Mouse (Mus musculus) testis, postnatal 10 days (tissue): Measurements from ENCODE around the gene Nptxr.

Experiments
- DNase-seq: peaks from one replicate; pipeline ENCODE4 v3.0.0; 2021; ENCODE audit warnings: low spot score

Gene Nptxr

DNA sequence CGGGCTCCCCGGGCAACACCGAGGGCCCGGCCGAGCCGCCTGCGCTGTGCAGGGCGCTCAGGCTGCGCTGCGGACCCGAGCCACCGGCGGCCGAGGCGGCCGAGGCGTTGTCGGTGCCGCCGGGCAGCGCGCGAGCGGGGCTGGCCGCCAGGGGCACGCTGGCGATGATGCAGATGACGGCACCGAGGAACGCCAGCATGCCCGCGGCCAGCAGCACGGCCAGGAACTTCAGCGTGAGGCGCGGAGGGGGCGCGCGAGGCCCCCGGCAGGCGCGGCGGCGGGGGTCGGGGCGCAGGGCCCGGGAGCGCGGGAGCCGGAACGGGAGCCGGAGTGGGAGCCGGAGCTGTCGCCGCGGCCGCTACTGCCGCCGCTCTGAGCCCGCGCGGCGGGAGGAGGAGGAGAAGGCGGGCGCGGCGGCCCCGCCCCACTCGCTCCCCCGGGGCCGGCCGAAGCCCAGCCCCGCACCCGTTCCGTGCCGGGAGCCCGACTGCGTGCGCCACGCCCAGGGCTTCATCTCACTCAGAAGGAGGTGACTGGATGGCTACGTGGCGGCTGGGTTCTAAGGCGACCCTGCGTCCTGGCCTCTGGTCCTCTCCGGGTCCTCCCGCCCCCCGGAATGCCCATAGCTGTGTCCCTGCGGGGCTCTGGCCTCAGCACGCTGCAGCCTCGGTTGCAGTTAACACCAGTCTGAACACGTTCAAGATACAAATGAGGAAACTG, at the start of gene Nptxr:
Gene Nptxr (minus strand): TSS at position 415 of the 720 bp plus-strand sequence.
- peak; percentile 73 for DNase-seq

DNA sequence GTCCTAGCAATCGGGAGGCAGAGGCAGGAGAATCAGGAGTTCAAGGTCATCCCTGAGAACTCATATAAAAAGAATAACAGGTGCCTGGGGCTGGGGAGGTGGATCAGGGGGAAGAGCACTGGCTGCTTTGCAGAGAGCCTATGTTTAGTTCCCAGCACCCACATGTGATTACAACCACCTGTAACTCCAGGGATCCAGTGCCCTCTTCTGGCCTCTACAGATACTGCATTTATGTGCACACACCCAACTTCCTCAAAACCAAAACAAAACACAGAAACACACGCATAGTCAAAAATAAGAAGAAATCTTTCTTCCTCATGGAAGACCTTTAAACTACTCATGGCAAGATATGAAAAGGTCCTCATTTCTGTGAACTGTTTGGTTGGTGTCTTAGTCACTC, 45.6 kb upstream of the Nptxr start:
- no peak for DNase-seq

DNA sequence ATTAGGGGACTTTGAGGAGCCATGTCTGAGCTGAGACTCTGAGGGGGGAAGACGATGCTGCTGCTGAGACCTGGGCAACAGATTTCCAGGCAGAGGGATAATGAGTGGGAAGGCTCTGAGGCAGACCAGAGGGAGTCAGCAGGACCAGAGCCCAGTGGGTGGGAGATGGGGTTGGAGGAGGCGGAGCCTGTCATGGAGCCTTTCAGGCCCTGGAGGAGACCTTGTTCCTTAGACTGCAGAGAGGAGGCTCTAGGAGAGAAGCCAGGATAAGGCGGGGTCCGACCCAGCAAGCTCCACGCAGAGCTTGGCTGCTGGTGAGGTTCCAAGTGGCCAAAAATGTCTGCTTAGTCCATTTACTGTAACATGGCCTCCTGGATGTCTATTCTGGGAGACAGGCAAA, 42.5 kb upstream of the Nptxr start:
- DNase-seq: peak; percentile 78

DNA sequence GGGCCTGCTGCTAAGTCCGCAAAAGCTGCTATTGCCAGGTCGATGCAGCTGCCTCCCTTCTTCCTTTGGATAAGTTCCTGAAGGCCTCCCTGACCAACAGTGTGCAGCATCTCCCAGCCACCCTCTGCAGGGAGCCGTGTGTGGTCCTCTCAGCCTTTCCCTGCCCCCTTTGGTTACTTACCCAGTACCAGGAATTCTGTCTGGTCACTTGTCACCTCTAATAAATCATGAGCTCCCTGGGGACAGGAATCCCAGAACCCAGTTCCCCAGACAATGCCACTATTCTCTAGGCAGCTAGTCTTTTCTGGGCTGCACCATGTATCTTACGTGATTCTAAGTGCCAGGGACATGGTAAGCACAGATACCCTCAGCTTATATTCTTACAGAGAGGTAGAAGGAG, 41.4 kb upstream of the Nptxr start:
- no peak for DNase-seq

DNA sequence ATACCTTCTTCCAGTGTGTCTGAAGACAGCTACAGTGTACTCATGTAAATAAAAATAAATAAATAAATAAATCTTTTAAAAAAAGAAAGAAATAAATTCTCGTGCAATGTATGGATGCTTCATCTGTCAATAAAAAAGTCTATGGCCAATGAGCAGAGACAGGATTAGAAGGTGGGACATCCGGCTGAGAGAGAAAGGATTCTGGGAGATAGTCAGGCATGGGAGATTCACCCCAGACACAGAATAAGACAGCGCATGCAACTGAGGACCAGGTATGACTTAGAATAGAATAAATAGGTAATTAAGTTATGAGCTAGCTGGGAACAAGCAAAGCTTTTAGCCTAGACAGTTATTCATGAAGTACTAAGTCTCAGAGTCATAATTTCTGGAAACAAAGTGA, 38.4 kb upstream of the Nptxr start:
- no peak for DNase-seq

DNA sequence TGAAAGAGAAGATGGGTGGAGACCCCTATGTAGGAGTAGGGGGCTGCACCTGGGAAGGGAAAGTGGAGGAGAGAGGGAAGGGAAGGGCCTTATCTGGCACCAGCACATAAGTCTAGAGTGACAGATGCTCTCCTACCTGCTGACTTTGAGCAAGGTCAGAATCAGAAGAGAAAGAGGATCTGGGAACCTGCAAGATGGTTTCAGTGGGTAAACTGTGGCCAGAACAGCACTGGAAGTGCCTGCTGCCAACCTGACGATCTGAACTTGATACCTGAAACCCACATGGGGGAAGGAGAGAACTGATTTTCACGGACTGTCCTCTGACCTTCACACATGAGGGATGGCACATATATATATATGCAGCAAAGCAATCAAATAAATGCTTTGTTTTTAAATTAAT, 35.7 kb upstream of the Nptxr start:
- DNase-seq: no peak

DNA sequence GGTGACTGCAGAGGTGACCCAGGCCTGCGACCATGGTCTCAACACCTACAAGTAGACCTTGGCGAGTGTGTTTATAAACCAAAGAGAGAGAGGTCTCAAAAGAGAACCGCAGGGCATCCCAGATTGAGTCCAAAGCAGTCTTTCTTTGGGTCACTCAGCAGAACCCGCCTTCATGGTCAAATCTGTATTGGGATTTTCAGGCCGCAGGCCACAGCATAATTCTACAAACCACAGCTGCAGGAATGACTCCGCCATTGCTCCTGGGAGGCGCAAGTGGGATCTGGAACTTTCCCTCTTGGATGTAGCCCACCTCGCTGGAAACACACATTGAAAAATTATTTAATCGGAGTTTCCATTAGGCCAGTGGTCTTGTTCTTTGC, 30.3 kb upstream of the Nptxr start:
- peak; percentile 43 for DNase-seq

DNA sequence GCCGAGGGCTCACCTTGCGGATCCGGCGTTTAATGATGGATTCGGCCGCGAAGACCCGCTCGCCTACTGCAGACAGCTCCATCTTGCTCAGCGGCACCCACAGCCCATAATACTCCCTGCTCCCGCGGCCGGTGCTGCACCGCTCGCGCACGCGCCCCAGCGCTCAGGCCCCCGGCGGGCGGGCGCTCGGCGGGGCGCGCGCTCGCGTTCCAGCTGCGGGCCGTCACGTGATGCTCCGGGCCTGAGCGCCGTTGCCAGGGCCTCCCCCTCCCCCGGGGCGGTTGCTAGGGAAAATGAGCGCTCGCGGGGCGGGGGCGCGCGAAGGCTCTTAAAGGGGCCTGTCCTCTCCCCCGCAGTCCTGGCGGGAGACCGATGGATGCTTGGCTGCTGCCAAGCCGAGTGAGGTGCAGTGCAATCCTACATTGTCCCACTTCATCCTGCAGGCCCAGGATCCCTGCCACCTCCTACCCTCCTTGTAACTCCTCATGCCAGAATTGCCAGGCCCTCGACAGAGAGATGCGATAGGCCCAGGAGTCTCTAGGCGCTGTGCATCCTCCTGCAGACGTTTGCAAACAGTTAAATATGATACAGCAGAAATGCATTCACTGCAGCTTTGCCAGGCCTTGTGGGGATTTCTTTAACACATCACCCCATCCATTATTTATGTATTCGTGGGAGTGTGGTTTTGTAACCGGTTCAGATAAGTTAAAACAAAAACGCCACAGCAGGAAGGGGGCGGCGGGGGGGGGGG, 29.7 kb upstream of the Nptxr start, which contains the start of the genes Npcd and Cbx6:
Gene Npcd (minus strand): TSS at position 108 of the 751 bp plus-strand sequence.
Gene Cbx6 (minus strand): TSS at position 559 of the 751 bp plus-strand sequence.
- DNase-seq: peak; percentile 99

DNA sequence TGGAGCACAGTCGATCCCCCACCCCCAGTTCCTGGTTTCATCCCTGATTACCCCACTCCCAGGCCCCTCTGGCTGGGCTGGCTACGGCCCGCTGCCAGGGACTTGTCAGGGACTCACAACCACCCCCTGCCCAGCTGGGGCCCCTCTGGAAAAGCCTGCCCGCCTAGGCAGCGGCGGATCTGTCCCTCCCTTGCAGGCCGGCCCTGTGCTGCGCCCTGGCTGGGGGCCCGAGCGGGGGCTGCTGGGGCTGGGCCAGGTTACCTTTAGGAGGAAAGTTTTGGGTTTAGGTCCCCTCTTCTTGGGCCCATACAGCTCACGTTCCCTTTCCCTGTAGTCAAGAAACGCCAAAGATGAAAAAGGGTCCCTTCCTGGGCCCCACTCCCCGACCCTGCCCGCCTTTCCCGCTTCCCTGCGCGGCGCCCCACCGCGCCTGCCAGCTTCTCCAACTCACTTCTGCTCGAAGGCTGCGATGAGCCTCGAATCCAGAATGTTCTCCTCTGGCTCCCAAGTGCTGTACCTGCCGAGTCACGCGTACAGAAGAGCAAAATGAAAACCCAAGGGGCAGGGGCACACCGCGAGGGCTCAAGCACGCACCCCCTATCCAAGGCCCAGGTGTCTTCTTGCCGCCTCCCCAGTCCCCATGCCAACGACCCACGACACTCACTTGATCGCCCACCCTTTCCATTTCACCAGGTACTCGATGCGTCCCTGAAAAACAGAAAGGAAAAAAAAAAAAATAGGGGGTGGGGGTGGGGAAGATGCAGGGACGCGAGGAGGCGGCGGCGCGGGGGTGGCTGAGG, 28.9 kb upstream of the Nptxr start:
- DNase-seq: peak; percentile 69

DNA sequence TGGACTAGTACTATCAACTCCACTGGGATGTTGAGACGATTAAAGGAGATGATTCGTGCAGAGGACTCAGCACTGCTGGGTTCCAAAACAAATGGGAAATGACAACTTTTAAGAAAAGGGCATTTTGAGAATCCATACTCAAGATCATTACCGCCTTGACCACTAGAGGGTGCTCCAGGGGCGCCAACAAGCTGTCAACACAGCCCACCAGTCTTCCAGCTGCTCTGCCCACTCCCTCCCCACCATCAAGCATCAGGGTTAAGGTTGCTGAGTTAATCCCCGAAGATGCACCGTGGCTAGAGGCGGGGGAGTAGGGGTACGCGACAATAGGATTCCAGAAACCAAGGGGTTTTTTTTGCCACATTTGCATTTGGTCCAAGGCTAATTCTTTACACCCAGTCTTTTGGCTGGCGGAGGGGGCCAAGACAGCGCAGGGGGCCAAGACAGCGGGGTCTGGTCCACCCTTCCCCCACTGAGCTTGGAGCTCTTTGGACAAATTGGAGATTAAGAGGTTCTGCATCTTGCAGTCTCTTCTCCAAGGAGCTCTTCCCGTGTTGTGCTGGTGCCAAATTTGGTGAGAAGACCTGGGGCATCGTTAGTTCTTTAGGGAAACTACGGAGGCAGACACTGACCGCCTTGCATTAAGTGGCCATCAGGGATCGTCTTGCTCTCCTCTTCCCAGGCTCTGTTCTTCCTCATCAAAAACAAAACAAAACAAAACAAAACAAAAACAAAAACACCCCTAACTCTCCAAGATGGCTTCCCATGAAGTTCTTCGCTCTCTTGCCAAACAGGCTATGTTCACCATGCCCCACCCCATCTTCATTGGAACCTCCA, 27.7 kb upstream of the Nptxr start:
- peak; percentile 92 for DNase-seq

DNA sequence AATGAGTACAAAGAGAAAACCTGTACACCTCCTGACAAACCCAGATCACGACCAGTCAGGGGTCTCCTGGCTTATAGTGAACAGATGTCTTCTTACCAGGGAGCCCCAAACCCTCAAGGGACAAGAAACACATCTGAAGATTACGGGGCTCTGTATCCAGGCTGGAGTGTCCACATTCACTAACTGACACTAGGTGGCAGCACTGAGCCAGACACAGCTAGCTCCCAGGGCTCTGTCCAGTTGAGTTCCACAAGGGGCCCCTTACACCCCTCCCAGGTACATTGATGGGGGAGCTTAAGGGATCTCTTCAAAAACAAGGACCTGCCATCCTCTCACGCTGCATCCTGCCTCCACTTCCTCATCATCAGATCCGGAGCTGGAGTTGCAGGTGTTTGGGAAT, 25.8 kb upstream of the Nptxr start:
- peak; percentile 84 for DNase-seq

DNA sequence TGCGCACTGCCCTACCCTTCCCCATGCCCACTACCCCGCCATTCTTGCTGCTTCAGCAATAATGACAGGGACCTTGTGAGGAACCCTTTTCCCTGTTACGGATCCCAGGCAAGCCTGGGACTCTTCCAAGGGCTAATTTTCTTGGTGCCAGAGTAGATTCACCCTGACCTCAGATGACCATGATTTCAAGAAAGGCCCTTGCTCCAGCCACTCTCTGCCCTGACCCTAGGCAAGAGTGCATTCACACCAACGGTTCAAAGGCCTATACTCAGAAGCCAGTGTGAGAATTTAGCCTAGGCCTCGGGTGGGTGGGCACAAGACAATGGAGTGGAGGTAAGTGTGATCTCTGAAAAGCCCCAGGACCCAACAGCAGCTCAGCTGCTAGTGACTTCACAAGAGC, 24.9 kb upstream of the Nptxr start:
- DNase-seq: no peak

DNA sequence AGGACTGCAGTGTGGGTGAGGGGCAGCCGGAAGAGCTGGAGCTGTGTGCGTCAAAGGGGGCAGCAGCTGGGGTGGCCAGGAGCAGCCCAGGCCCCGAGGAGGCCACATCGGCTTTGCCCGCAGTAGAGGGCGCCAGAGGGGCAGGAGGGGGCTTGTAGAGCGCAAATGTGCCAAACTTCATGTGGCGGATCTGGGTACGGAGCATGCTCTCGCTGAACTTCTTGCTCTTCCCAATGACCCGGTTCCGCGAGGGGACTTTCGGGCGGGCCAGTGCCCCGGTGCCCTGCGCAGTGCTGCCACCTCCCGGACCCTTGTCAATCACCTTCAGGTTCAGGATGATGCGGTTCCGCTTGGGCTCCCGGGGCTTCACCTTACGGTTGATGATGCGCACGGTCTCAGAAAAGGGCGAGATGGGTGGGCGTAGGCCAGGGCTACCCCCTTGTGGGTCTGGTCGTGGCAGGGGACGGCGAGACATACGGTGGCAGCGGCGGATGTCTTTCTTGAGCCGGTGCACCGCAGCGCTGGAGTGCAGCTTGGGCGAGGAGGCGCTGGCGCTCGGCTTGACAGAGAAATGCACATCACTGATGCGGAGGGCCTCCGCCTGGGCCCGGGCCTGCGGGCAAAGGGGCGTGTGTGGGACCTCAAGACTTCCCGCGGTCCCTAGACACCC, 23.9 kb upstream of the Nptxr start:
- peak; percentile 81 for DNase-seq

DNA sequence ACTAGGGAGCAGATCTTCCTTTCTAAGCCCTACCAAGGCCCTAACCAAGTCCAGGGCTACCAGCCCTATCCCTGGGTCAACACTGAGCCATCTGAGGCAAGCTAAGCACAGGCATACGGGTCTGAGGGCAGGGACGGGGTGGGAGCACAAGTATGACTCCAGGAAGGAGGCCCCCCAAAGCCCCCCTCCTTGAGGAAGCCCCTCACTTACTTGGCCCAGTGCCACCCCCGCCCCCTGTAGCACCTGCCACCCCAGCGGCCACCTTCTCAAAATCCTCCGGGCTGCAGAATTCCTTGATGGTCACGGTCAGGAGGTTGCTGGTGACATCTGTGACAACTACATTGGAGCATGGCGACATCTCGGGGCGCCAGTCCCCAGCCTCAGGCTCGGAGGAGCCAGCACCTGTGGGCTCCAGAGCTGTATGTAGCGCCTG, 23.2 kb upstream of the Nptxr start:
- DNase-seq: peak; percentile 66

DNA sequence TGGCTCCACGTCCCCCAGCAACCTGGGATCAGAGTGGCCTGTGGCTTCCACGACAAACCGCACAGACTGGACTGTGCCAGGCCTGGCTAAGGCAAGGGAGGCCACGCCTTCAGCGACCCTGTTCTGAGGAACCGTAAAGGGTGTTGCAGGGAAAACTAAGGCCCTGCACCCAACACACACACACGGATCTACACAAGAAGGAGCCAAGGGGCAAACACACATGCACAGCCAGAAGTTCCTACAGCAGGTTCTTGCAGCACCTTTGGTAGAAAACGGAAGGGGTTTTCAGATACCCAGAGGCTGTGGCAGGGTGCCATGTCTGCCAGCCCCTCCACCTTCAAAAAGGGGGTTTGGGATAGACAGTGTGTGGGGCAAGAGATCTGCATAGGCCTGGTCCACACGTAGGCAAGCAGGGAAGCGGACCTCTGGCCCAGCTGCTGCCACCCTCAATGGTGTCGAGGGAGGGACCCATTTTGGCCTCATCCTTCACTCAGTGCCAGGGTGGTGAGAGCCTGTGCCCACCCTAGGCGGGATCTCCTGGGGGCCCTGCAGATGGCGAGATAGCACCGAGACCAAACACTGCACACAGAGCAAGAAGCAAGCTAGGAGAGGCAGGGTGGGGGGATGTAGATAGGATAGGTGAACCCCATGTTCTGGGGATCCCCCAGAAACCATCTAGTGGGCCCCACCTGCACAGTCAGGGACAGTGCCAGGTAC, 22.7 kb upstream of the Nptxr start:
- DNase-seq: peak; percentile 56

DNA sequence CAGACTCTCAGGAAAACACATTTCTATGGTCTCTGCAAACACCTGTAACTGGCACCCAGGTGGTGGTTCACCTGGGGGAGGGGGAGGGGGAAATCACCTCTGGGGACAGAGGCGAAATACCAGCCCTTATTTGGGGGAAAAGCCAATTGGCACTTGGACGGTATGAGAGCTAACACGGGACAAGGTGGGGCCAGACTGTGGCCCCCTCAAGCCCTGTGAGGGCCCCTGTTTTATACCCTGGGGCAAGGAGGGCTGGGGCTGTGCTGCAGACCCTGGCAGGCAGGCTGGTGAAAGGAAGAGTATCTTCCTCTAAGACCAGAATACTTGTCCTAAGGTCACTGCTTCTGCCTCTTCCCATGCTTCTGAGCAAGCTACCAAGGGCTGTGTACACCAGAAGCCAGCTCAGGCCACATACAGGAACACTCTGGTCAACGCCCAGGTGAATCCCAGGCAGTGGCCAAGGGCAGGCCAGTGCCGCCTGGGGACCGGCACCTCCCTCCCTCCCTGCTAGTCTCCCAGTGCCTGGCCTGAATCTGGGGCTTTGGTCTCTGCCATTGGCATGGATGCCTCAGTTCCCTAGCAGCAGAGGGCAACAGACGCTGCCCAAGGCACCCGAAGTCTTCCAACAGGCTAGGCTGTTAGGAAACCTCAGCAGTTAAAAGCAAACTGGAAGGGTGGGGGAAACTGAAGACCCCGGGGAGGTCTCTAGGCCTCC, 21.8 kb upstream of the Nptxr start:
- no peak for DNase-seq

DNA sequence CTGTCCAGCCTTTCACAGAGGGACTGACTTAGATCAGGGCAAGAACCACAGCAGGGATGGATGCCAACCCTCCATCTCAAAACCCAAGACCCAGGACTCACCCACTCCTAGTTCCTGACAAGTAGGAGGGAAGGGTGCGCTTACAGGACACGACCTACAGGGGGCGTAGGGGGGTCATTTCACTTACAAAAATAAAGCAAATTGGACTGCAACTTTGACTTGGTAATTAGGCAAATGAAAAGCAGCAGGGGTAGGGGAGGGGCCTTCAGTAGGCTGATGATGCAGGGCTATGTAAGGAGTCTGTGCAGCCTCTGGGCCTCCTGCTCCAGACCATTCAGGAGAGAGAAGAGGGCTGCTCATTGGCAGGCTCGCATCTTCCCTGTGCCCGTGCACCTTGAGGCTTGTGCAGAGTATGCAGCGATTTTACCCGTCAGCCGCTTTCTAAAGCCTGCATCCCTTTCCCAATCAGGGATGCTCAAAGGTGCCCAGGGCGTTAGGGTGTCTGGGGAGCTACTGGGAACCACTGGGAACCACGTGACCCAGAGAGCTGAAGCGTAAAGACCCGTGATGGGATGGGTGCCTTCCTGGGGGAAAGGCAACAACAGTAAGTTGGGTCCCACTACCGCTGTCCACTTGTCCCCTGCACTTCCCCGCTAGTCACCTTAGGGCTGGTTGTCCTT, 20.7 kb upstream of the Nptxr start:
- DNase-seq: no peak

DNA sequence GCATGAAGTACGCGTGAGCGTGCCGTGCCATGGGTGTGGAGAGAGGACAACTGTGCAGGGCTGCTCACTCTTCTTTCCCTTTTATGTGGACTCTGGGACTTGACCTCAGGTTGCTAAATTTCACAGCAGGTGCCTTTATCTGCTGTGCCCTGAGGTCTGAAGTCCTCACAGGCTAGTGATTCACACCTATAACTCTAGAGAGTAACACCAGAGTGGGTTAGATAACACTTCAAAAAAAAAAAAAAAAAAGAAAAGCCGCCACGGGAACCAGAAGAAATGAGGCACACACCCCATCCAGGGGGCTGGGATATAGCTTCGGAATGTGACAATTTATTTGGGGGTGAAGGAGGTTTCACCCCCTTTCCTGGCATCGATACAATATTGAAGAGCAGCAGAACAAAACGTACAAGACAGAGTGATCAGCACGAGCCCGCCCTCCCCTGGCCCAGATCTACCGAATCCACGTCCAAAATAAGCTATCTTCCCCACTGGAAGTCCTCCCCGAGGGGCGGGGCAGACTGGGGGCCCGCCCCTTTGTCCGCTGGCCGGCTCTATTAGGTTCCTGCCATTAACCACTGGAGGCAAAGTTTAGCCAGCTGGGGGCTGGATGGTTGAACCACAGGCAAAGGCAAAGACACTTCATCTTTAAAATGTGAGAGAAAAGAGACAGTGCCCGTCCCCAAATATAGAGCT, 19.2 kb upstream of the Nptxr start:
- DNase-seq: peak; percentile 90
